ENCODE assay signal across 11 mouse cellular contexts in the genomic region with DNA sequence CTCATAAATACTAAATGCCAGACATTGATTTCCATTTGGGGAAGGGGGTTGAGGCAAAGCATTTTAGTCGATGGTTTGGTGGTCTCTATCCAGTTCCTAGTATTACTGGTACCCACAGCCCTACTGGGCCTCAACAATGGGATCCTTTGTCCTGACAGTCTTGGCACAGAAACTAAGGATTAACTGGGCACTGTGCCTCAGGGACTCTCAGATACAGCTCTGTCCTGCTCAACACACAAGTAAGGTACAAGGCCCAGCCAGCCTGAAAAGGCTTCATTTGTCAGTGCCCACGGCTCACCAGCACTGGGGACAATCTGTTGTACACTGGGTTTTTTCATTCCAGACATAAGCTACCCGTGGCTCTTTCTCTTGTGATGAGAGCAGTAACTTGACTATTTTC.
DNase-seq lines count a peak whose midpoint lies in the region; ATAC-seq and TF ChIP-seq lines count a peak whose summit lies in the region.
"Had no signal": no experiment of that assay in that cellular context is flagged by ENCODE, and none has a peak within 500 bp of the region (broad histone marks: within the 10 kb centered on the region; RNA-seq: fewer than 3 reads in every experiment).

No protein-coding gene starts in this region.

- H3K4me1 ChIP-seq in hindbrain, embryonic 13.5 days (replicated peaks), result 0 out of 2 replicates have a peak, but pooled peaks cover 3% of the 10 kb centered on the region
- H3K4me1 ChIP-seq in hindbrain, embryonic 10.5 days (replicated peaks), result no peaks in the 10 kb centered on the region
- H3K4me1 ChIP-seq in kidney, adult 2 months (ENCODE audit: control insufficient read depth, insufficient read depth, low read length), result no peaks in the 10 kb centered on the region
- H3K4me1 ChIP-seq: liver, embryonic 12.5 days had no signal

- H3K27me3 ChIP-seq in hindbrain, embryonic 13.5 days, result no peaks in the 10 kb centered on the region
- H3K27me3 ChIP-seq in hindbrain, embryonic 10.5 days (ENCODE audit: insufficient read depth, poor library complexity, severe bottlenecking), result no peaks in the 10 kb centered on the region
- H3K27me3 ChIP-seq in kidney, adult 2 months (replicated peaks; ENCODE audit: control insufficient read depth, insufficient read depth, low read length), result no peaks in the 10 kb centered on the region
- H3K27me3 ChIP-seq: liver, embryonic 12.5 days had no signal

- H3K4me3 ChIP-seq in hindbrain, embryonic 13.5 days, result no peak overlapping the region
- no peak overlapping the region for H3K4me3 ChIP-seq in hindbrain, embryonic 10.5 days
- no peak overlapping the region for H3K4me3 ChIP-seq in kidney, adult 2 months (ENCODE audit: insufficient read depth, low read depth, low read length)
- H3K4me3 ChIP-seq: liver, embryonic 12.5 days had no signal

- WGBS in hindbrain, embryonic 13.5 days, result 40% methylated on average over 3 of the region's 3 CpGs
- 64% methylated on average over 3 of the region's 3 CpGs for WGBS in hindbrain, embryonic 10.5 days
- 72% methylated on average over 3 of the region's 3 CpGs for WGBS in kidney, adult 2 months

- H3K9me3 ChIP-seq in hindbrain, embryonic 13.5 days, result no peaks in the 10 kb centered on the region
- H3K9me3 ChIP-seq in hindbrain, embryonic 10.5 days, result no peaks in the 10 kb centered on the region
- H3K9me3 ChIP-seq: liver, embryonic 12.5 days had no signal

- no peak for TF ChIP-seq CTCF in kidney, adult 2 months (conservative IDR thresholded peaks at IDR 0.05; ENCODE audit: insufficient read depth, insufficient read length, low read depth, low read length)

- TF ChIP-seq POLR2A in kidney, adult 2 months (IDR thresholded peaks at IDR 0.05; ENCODE audit: low read depth, low read length), result no peak

- no peak for DNase-seq in hindbrain, embryonic 10.5 days (ENCODE audit: low spot score)
- peak; percentile 6 for DNase-seq in frontal cortex, postnatal 25 days (ENCODE audit: low spot score in 2 of 2)
- DNase-seq in left cerebral cortex, adult 9 months (ENCODE audit: low spot score in 2 of 2), result peak; percentile 16 to 40
- peak; percentile 11 for DNase-seq in right cerebral cortex, postnatal 14 days
- DNase-seq in kidney, adult 2 months, result no peak
- DNase-seq in liver, result no peak
- DNase-seq in lung, adult 18-20 months, result no peak
- DNase-seq: gastrocnemius, postnatal 25 days had no signal

- H3K4me2 ChIP-seq in hindbrain, embryonic 13.5 days, result no peak overlapping the region
- H3K4me2 ChIP-seq: liver, embryonic 12.5 days had no signal

- H3K9ac ChIP-seq in hindbrain, embryonic 13.5 days, result no peak overlapping the region
- H3K9ac ChIP-seq: liver, embryonic 12.5 days had no signal

- ATAC-seq in hindbrain, embryonic 13.5 days (ENCODE audit: low FRiP score), result peak; percentile 85
- ATAC-seq: activated CD4-positive, CD25-positive, alpha-beta regulatory T cell, adult 4 months; liver, embryonic 12.5 days had no signal

- peak overlapping the region; percentile 58 for H3K27ac ChIP-seq in hindbrain, embryonic 13.5 days
- no peak overlapping the region for H3K27ac ChIP-seq in hindbrain, embryonic 10.5 days
- H3K27ac ChIP-seq in kidney, adult 2 months (ENCODE audit: insufficient read depth, low read depth, low read length), result no peak overlapping the region
- H3K27ac ChIP-seq: liver, embryonic 12.5 days had no signal

- H3K36me3 ChIP-seq in hindbrain, embryonic 13.5 days, result no peaks in the 10 kb centered on the region
- no peaks in the 10 kb centered on the region for H3K36me3 ChIP-seq in hindbrain, embryonic 10.5 days
- no peaks in the 10 kb centered on the region for H3K36me3 ChIP-seq in kidney, adult 2 months (ENCODE audit: control insufficient read depth, insufficient read depth, low read length)
- H3K36me3 ChIP-seq: liver, embryonic 12.5 days had no signal

Comparison
In these comparisons a context has a peak if more than half of its experiments do, and no peak if none do; other contexts are left out.
1. DNase-seq: peak in frontal cortex, postnatal 25 days (2 of 2), left cerebral cortex, adult 9 months (2 of 2) and right cerebral cortex, postnatal 14 days (single experiment); none in hindbrain, embryonic 10.5 days (single experiment), kidney, adult 2 months (single experiment), liver (single experiment) and lung, adult 18-20 months (0 of 2).